Mouse (Mus musculus): ENCODE data around the gene Mmel1.

DNA sequence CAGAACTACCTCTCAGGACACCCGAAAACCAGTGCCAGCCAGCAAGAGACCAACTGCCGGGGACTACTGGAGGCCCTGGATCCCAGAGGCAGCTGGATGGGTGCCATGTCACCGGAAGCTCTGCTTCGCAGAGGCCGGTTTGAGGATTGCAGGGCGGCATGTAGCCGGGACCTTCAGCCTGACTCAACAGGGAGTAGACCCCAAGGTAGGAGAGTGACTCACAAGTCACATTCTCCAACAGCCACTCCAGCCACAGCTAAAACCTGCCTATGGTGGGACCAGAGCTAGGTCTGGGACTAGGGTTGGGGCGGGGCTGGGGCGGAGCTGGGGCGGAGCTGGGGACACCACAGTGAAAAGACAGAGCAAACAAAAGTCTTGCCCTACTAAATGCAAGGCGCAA is 30.0 kb upstream of the Mmel1 start:
- TF ChIP-seq CTCF (IDR thresholded peaks at IDR 0.05; ENCODE audit: borderline replicate concordance, insufficient read depth, low read length) (no peak), POLR2A (IDR thresholded peaks at IDR 0.05; ENCODE audit: low read depth, low read length) (no peak)

All from embryonic fibroblast, embryonic 13.5 days (primary cell).